Mouse (Mus musculus) G1E (cell line): Measurements from ENCODE around the gene Zfp316.

Source experiments
- CTCF ChIP-seq: IDR thresholded peaks from 2 replicates; pipeline ENCODE4 v1.5.1; 2012; ENCODE audit warnings: low read depth, low read length, inconsistent platforms, mixed read lengths
- GATA1 ChIP-seq: IDR thresholded peaks from 2 replicates; pipeline ENCODE4 v1.6.1; 2012; ENCODE audit warnings: borderline replicate concordance, low read length, inconsistent platforms, mixed read lengths
- TAL1 ChIP-seq: conservative IDR thresholded peaks from 2 replicates; pipeline ENCODE4 v1.6.1; 2012; ENCODE audit warnings: low read depth, low read length, inconsistent platforms, mixed read lengths

- TF ChIP-seq CTCF (no peak), TAL1 (no peak), GATA1 (no peak)
These were observed 848 bp downstream of the Zfp316 start for GRCm38 (mm10) chr5:143268985-143269362.
